Mouse (Mus musculus): ENCODE results near the gene Plac8. TPM values are rescaled to one million over a fixed set of nuclear protein-coding genes. Genes with fewer than 3 reads are reported as not detected.
A peak's percentile ranks its signal among the peaks of the same experiment; 100 is the strongest.

Gene Plac8
- polyA plus RNA-seq, 1 experiment from 2014 or later, result 32.2 TPM

DNA sequence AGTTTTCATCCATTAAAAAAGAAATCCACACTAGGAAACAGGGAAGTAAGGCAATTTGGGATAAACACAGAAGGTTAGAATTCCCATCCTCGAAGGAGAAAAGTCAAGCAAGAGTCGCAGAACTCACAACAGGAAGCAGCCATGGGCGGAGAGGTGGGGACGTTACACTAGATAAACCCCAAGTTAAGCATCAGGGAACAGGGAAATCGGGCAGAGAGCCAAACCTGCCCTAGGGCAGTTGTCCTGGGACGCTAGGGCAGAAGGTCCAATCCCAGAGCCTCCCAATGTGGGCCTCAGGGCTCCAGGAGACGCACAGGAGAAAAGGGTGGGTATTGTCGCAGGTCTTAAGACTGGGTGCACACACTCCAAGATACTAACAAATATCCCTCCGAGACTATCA, 14.5 kb downstream of the Plac8 start:
- Histone ChIP-seq H3K27ac (no peak overlapping the region), H3K9me3 (replicated peaks) (no peaks in the 10 kb centered on the region), H3K27me3 (replicated peaks) (no peaks in the 10 kb centered on the region), H3K4me3 (no peak overlapping the region), H3K9ac (no peak overlapping the region), H3K4me1 (peaks cover 6% of the 10 kb centered on the region; the same call in 1 of the 2 replicates), H3K36me3 (0 out of 2 replicates have a peak, but pooled peaks cover 3% of the 10 kb centered on the region), H3K4me2 (no peak overlapping the region)
- 48% methylated on average over 9 of the region's 9 CpGs for WGBS (ENCODE audit: insufficient replicate concordance)
- ATAC-seq, result no peak

DNA sequence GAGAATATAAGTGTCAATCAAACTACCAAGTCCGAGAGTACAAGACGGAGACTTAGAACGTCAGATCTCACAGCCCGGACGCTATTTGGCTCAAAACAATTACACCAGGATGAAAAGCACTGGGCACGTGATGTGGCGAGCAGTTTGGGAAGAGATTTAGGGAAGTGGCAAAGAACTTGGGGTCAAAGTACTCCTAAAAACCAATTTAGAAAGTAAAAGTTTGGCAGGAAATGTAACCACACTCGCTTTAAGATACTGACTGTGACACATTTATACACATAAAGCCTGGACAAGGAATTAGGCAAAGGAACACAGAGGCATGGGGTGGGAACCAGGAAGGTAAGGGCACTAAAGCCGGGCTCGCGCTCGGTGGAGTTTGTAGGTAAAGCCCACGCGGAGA, 15.0 kb downstream of the Plac8 start:
- Histone ChIP-seq H3K9ac (no peak overlapping the region), H3K4me3 (no peak overlapping the region), H3K4me2 (no peak overlapping the region), H3K27me3 (replicated peaks) (no peaks in the 10 kb centered on the region), H3K27ac (no peak overlapping the region), H3K36me3 (0 out of 2 replicates have a peak, but pooled peaks cover 3% of the 10 kb centered on the region), H3K9me3 (replicated peaks) (no peaks in the 10 kb centered on the region), H3K4me1 (peaks cover 9% of the 10 kb centered on the region)
- WGBS (ENCODE audit: insufficient replicate concordance), result 69% methylated on average over 14 of the region's 14 CpGs
- ATAC-seq, result no peak

DNA sequence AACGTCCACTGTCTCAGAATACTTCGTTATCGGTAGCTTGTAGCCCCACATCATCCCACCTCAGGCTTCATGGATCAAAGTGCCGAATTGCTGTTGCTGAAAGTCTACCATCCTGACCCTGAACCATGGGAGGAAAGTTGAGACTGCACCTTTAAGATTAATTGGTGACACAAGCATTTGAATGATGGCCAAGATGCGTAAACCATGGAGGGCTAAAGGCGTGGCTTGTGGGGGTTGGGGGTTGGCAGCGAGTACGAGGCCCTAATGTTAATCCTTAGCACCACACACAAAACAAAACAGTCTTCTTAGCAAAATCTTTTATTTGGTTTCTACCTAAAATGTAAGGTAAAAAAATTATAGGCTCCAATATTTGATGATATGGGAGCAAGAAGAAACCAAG, 18.6 kb downstream of the Plac8 start:
- Histone ChIP-seq H3K27ac (no peak overlapping the region), H3K9ac (no peak overlapping the region), H3K27me3 (replicated peaks) (no peaks in the 10 kb centered on the region), H3K36me3 (peaks cover 16% of the 10 kb centered on the region), H3K4me3 (no peak overlapping the region), H3K4me1 (peaks cover 14% of the 10 kb centered on the region), H3K9me3 (replicated peaks) (no peaks in the 10 kb centered on the region), H3K4me2 (no peak overlapping the region)
- no peak for ATAC-seq
- WGBS (ENCODE audit: insufficient replicate concordance), result 49% methylated on average over 8 of the region's 8 CpGs

DNA sequence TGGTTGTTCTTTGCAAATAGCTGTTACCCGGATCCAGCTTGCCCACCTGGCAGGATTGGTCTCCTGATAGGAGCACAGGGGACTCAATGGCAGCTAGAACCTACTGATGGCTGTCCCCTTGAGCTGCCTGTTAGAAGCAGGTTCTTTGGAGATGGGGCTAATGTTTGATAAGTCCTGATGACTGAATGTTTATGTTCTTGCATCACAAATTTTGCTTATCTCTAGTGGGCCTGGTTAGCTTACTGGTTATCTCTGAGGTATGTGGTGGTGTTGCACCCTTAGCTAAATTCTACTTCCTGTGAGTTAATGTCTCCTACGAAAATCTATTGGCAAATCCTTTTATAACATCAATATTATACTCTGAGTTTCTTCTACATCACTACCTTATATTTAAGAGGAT, 20.1 kb downstream of the Plac8 start:
- Histone ChIP-seq H3K4me3 (no peak overlapping the region), H3K4me1 (peaks cover 7% of the 10 kb centered on the region), H3K27ac (no peak overlapping the region), H3K4me2 (no peak overlapping the region), H3K9me3 (replicated peaks) (no peaks in the 10 kb centered on the region), H3K36me3 (peaks cover 31% of the 10 kb centered on the region), H3K9ac (no peak overlapping the region), H3K27me3 (replicated peaks) (no peaks in the 10 kb centered on the region)
- WGBS (ENCODE audit: insufficient replicate concordance), result 29% methylated on average over 2 of the region's 2 CpGs
- ATAC-seq, result 0 out of 2 replicates have a peak, but pooled peaks have one; percentile 42

DNA sequence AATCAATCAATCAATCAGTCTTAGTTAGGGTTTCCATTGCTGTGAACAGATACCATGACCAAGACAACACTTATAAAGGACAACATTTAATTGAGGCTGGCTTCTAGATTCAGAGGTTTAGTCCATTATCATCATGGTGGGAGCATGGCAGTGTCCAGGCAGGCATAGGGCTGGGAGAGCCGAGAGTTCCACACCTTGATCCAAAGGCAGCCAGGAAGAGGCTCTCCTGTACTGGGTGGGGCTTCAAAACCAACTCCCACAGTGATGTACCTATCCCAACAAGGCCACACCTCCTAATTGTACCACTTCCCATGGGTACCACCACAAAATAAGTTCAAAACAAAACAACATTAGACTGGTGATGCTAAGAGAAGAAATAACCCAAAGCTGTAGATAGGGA, 21.9 kb downstream of the Plac8 start:
- 75% methylated on average over 1 of the region's 1 CpGs for WGBS (ENCODE audit: insufficient replicate concordance)
- no peak overlapping the region for H3K27ac ChIP-seq
- no peak overlapping the region for H3K4me3 ChIP-seq
- peaks cover 44% of the 10 kb centered on the region for H3K36me3 ChIP-seq
- no peak overlapping the region for H3K9ac ChIP-seq
- no peaks in the 10 kb centered on the region for H3K9me3 ChIP-seq (replicated peaks)
- no peak overlapping the region for H3K4me2 ChIP-seq
- peaks cover 7% of the 10 kb centered on the region for H3K4me1 ChIP-seq
- no peak for ATAC-seq
- no peaks in the 10 kb centered on the region for H3K27me3 ChIP-seq (replicated peaks)

DNA sequence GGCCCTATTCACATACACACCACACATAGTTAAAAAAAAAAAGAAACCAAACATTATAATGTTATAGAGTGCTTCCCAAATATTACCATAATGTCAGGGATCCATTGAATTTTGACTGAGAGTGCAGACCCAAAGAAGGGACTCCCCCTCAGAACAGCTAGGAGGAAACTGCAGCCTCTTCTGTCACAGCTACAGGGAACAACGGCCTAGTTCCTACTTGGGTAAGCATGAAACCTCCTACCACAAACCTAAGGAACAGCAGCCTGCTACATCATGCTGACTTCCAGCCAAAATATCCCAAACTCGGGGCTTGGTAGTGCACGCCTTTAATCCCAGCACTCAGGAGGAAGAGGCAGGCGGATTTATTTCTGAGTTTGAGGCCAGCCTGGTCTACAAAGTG, 22.7 kb downstream of the Plac8 start:
- no peaks in the 10 kb centered on the region for H3K9me3 ChIP-seq (replicated peaks)
- 84% methylated on average over 4 of the region's 4 CpGs for WGBS (ENCODE audit: insufficient replicate concordance)
- no peak overlapping the region for H3K4me3 ChIP-seq
- ATAC-seq, result no peak
- H3K27ac ChIP-seq, result no peak overlapping the region
- peaks cover 52% of the 10 kb centered on the region for H3K36me3 ChIP-seq
- H3K27me3 ChIP-seq (replicated peaks), result no peaks in the 10 kb centered on the region
- H3K9ac ChIP-seq, result no peak overlapping the region
- peaks cover 7% of the 10 kb centered on the region for H3K4me1 ChIP-seq
- H3K4me2 ChIP-seq, result no peak overlapping the region

DNA sequence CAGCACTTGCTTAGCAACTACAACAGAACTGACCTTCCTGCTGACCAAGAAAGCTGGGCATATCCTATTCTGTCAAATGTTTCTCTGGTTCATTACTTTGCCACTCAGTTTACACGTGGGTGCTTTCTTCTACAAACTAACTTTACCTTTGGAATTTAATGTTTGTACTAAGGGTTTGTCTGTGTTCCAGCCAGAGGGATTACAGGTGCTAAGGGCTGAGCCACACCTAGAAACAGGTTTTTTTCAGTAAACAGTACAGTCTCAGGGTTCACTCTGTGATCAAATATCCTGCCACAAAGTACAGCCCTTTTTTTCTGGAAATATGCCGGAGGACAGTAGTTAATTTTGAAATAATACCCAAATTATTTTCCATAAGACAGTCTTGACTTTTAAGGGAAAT, 23.8 kb downstream of the Plac8 start:
- H3K27me3 ChIP-seq (replicated peaks), result no peaks in the 10 kb centered on the region
- H3K36me3 ChIP-seq, result peaks cover 62% of the 10 kb centered on the region
- 73% methylated on average over 2 of the region's 2 CpGs for WGBS (ENCODE audit: insufficient replicate concordance)
- H3K9me3 ChIP-seq (replicated peaks), result no peaks in the 10 kb centered on the region
- no peak overlapping the region for H3K4me3 ChIP-seq
- ATAC-seq, result no peak
- H3K9ac ChIP-seq, result no peak overlapping the region
- H3K4me2 ChIP-seq, result no peak overlapping the region
- no peak overlapping the region for H3K27ac ChIP-seq
- H3K4me1 ChIP-seq, result peaks cover 7% of the 10 kb centered on the region

DNA sequence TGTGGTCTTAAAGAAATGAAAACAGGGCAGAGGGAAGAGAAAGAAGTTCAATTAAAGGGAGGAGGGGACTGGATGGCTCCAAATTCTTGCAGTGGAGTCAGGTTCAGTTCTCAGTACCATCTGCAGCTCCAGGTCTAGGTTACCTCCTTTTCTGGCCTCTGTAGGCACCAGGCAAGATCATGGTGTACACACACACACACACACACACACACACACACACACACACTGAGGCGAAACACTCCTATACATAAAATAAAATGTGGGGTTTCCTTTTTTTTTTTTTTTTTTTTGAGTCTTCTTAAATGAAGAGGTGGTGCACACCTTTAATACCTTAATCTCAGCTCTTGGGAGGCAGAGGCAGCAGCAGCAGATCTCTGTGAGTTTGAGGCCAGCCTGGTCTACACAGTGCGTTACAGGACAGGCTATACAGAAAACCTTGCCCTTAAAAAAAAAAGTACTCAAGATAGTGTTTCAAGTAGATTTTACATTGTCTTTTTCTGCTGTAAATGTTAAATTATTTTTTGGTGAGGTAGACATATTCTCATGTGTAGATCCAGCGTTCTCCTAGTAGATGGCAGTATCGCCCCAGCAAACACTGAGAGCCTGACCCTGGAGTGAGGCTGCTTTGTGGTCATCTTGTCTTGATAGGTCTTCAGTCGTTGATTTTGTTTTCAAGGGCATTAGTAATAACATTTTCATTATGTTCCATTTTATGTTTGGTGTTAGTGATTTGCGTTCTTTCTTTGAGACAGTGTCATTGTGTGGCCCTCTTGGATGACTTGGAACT, 25.6 kb downstream of the Plac8 start:
- H3K27me3 ChIP-seq (replicated peaks), result no peaks in the 10 kb centered on the region
- H3K27ac ChIP-seq, result no peak overlapping the region
- H3K9me3 ChIP-seq (replicated peaks), result no peaks in the 10 kb centered on the region
- 83% methylated on average over 6 of the region's 6 CpGs for WGBS (ENCODE audit: insufficient replicate concordance)
- no peak overlapping the region for H3K9ac ChIP-seq
- H3K36me3 ChIP-seq, result peaks cover 80% of the 10 kb centered on the region
- H3K4me3 ChIP-seq, result no peak overlapping the region
- no peaks in the 10 kb centered on the region for H3K4me1 ChIP-seq
- no peak overlapping the region for H3K4me2 ChIP-seq
- no peak for ATAC-seq

DNA sequence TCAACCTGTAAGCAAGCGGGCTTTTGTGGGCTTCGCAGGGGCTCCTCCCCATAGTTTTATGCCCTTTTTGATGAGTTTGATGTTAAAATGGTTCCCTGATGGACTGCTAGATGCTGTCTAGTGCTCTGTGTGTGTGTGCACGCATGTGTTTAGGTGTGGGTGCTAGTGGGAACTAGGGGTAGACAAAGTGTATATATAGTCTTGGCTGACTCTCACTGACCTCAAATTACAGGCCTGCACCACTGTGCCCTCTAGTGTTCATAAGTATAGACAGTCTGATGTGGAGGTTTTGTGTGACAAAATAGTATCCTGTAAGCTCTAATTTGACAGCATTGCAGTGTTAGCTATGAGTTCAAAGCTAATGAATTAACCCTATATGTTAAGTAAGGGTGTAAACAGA, 35.4 kb downstream of the Plac8 start:
- Histone ChIP-seq H3K27ac (no peak overlapping the region), H3K36me3 (peaks cover 82% of the 10 kb centered on the region), H3K9ac (no peak overlapping the region), H3K27me3 (replicated peaks) (no peaks in the 10 kb centered on the region), H3K4me3 (no peak overlapping the region), H3K9me3 (replicated peaks) (no peaks in the 10 kb centered on the region), H3K4me2 (no peak overlapping the region), H3K4me1 (no peaks in the 10 kb centered on the region)
- ATAC-seq, result no peak
- 76% methylated on average over 3 of the region's 3 CpGs for WGBS (ENCODE audit: insufficient replicate concordance)

DNA sequence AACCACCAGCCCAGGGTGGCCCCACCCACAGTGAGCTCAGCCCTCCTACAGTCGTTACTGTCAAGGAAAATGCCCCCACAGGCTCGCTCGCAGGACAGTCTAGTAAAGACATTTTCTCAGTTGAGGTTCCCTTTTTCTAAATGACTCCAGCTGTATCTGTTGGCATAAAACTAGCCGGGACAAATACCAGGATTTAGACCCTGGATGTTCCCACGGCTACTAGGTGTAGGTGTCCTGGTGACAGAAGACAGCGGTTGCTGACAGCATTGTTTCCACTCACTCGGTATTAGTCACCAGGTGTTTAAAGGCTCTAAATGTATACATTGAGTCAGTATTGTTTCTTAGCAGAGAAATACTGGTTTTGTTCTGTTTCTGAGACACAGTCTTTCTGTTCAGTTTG, 36.2 kb downstream of the Plac8 start:
- no peak overlapping the region for H3K9ac ChIP-seq
- no peaks in the 10 kb centered on the region for H3K4me1 ChIP-seq
- WGBS (ENCODE audit: insufficient replicate concordance), result 78% methylated on average over 7 of the region's 7 CpGs
- H3K27ac ChIP-seq, result no peak overlapping the region
- no peaks in the 10 kb centered on the region for H3K9me3 ChIP-seq (replicated peaks)
- peaks cover 84% of the 10 kb centered on the region for H3K36me3 ChIP-seq
- ATAC-seq, result no peak
- H3K4me3 ChIP-seq, result no peak overlapping the region
- H3K4me2 ChIP-seq, result no peak overlapping the region
- H3K27me3 ChIP-seq (replicated peaks), result no peaks in the 10 kb centered on the region

DNA sequence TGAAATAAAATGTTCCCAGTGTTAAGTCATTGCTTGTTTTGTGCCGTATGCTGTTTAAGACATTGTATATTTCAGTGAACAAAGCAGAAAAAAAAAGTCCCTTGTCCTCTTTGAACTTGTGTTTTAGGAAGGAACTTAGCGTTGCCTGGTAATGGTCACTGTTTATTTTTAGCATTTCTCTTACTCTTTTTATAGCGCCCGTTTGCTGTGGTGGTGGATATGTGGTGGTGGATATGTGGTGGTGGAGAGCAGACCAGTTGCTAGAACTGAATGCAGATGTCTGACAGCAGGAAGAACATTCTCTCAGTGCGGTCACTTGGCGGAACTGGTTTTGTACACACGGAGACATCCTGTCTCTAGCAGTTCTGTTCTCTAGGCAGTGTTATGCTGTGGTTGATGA, 45.9 kb downstream of the Plac8 start:
- Histone ChIP-seq H3K4me3 (no peak overlapping the region), H3K4me1 (peaks cover 14% of the 10 kb centered on the region), H3K36me3 (peaks cover 67% of the 10 kb centered on the region), H3K9me3 (replicated peaks) (no peaks in the 10 kb centered on the region), H3K27ac (no peak overlapping the region), H3K4me2 (no peak overlapping the region), H3K27me3 (replicated peaks) (no peaks in the 10 kb centered on the region), H3K9ac (no peak overlapping the region)
- 30% methylated on average over 7 of the region's 7 CpGs for WGBS (ENCODE audit: insufficient replicate concordance)
- ATAC-seq, result 0 out of 2 replicates have a peak, but pooled peaks have one; percentile 27

DNA sequence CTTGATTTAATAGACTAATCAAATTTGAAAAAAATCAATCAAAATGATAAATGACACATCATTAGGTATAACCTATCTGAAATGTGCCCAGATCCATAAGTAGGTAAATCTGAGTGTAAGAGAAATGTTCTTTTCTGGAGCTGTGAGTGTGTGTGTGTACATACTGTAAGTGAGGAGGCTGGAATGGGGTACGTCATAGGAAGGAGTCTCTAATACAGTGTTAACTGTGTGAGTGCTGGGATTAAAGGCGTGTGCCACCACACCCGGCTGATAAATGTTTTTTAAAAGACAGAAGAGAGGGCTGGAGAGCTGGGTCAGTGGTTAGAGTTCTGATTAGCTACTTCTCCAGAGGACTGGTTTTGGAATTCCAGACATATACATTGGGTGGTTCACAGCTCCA, 46.4 kb downstream of the Plac8 start:
- H3K27ac ChIP-seq, result no peak overlapping the region
- H3K36me3 ChIP-seq, result peaks cover 61% of the 10 kb centered on the region
- WGBS (ENCODE audit: insufficient replicate concordance), result 41% methylated on average over 3 of the region's 3 CpGs
- ATAC-seq, result no peak
- no peak overlapping the region for H3K9ac ChIP-seq
- no peak overlapping the region for H3K4me3 ChIP-seq
- H3K9me3 ChIP-seq (replicated peaks), result no peaks in the 10 kb centered on the region
- no peak overlapping the region for H3K4me2 ChIP-seq
- H3K27me3 ChIP-seq (replicated peaks), result no peaks in the 10 kb centered on the region
- peaks cover 14% of the 10 kb centered on the region for H3K4me1 ChIP-seq

DNA sequence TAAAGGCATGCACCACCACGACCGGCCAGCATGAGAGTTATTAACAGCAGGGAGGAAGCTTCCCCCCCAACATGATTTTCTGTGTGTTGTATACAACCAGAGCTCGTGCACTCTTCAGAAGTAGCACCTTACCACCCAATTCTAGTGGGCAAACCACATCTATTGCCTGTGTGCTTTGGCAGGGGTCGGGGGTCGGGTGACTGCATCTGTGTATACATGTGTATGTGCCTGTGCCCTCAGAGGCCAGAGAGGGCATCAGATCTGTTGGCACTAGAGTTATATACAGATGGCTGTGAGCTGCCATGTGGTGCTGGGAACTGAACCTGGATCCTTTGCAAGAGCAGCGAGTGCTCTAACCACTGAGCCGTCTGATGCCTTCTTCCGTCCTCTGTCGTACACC, 47.1 kb downstream of the Plac8 start:
- Histone ChIP-seq H3K9me3 (replicated peaks) (no peaks in the 10 kb centered on the region), H3K4me3 (no peak overlapping the region), H3K36me3 (peaks cover 54% of the 10 kb centered on the region), H3K27ac (no peak overlapping the region), H3K4me2 (no peak overlapping the region), H3K4me1 (peaks cover 21% of the 10 kb centered on the region), H3K9ac (no peak overlapping the region), H3K27me3 (replicated peaks) (no peaks in the 10 kb centered on the region)
- WGBS (ENCODE audit: insufficient replicate concordance), result 85% methylated on average over 9 of the region's 9 CpGs
- ATAC-seq, result no peak
